Mouse (Mus musculus): ENCODE data around the gene Jmjd1c. TPM values are rescaled to one million over a fixed set of nuclear protein-coding genes. Genes with fewer than 3 reads are reported as not detected.

Gene Jmjd1c
- polyA plus RNA-seq, 1 experiment from 2014 or later, result 36.2 TPM

DNA sequence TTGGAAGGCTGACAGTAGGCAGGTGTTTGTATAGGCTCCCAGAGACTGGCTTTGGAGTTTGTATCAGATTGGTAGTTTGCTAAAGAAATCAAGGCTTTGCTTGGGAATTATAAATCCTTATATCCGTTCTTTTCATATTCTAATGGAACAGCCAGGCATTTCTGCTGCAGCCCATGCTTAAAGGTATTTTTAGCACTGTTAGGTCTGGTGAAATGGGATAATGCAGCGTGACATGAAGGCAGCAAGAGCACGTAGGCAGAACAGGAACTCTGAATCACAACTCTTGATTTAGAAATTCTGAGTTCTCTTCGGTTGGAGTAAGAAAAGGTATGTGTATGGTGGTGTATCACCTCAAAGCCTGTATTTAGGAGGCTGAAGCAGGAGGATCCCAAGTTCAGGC, 28.2 kb downstream of the Jmjd1c start:
- no peak overlapping the region for H3K9ac ChIP-seq
- H3K4me1 ChIP-seq (replicated peaks), result peaks cover 6% of the 10 kb centered on the region; the same call in 1 of the 2 replicates
- no peaks in the 10 kb centered on the region for H3K36me3 ChIP-seq
- no peak overlapping the region for H3K4me2 ChIP-seq (replicated peaks)
- H3K27me3 ChIP-seq (replicated peaks), result no peaks in the 10 kb centered on the region
- ATAC-seq, result no peak
- H3K4me3 ChIP-seq (replicated peaks), result no peak overlapping the region
- WGBS, result 83% methylated on average over 4 of the region's 4 CpGs
- H3K9me3 ChIP-seq, result no peaks in the 10 kb centered on the region
- no peak overlapping the region for H3K27ac ChIP-seq

- ATAC-seq, result peak; percentile 77
Observed at GRCm38 (mm10) chr10:67126061-67126858, 30.3 kb downstream of the Jmjd1c start.

DNA sequence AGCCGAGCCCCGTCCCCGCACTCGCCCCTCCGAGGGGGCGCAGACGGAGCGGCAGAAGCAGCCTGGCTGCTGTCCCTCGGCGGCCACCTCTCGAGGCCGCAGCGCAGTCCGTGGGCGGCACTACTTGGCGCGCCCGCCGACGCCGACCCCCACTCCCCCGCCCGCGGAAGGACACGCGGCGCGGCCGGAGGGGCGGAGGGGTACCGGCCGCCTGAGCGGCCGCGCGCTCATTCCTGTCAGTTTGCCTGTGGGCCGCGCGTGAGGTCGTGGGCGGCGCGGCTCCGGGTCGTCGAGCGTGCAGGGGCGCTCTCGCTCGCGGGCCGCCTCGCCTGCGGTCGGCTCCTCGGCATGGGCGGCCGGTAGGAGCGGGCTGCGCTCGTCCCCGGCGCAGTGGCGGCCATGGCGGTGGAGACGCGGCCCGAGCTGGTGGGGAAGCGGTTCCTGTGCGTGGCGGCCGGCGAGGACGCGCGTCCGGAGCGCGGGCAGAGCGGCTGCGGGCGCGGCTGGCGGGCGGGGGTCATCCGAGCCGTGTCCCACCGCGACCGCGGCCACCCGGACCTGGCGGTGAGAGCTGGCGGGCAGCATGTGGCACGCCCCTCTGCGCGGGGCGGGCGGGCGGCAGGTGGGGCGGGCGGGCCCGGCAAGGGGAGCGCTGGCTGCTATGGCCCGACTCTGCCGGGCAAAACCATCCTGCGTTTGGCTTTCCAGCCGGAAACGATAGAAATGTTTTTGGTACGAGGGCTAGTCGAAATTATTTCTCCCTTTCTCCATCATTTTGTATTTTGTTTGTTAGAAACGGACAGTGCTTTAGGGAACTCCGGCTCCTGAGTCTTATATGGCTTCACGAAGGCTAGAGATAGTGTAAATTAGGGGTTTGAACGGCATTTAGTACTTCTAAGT, 31.2 kb downstream of the Jmjd1c start:
- H3K27me3 ChIP-seq (replicated peaks), result no peaks in the 10 kb centered on the region
- WGBS, result under 1% methylated on average over 103 of the region's 115 CpGs
- ATAC-seq, result peak; percentile 88
- no peaks in the 10 kb centered on the region for H3K9me3 ChIP-seq
- H3K36me3 ChIP-seq, result no peaks in the 10 kb centered on the region
- peak overlapping the region; percentile 96 for H3K4me3 ChIP-seq (replicated peaks)
- H3K4me1 ChIP-seq (replicated peaks), result 0 out of 2 replicates have a peak, but pooled peaks cover 6% of the 10 kb centered on the region
- peak overlapping the region; percentile 81 for H3K9ac ChIP-seq
- peak overlapping the region; percentile 91 for H3K27ac ChIP-seq
- peak overlapping the region; percentile 90 for H3K4me2 ChIP-seq (replicated peaks)

More at GRCm38 (mm10) chr10:67126061-67126858, 30.3 kb downstream of the Jmjd1c start:
- H3K4me2 ChIP-seq (replicated peaks), result peak overlapping the region; percentile 90
- no peaks in the 10 kb centered on the region for H3K9me3 ChIP-seq
- H3K27ac ChIP-seq, result peak overlapping the region; percentile 91
- peak overlapping the region; percentile 81 for H3K9ac ChIP-seq
- H3K36me3 ChIP-seq, result no peaks in the 10 kb centered on the region
- 1% methylated on average over 46 of the region's 50 CpGs for WGBS
- H3K4me1 ChIP-seq (replicated peaks), result 0 out of 2 replicates have a peak, but pooled peaks cover 6% of the 10 kb centered on the region
- H3K4me3 ChIP-seq (replicated peaks), result peak overlapping the region; percentile 96
- H3K27me3 ChIP-seq (replicated peaks), result no peaks in the 10 kb centered on the region

DNA sequence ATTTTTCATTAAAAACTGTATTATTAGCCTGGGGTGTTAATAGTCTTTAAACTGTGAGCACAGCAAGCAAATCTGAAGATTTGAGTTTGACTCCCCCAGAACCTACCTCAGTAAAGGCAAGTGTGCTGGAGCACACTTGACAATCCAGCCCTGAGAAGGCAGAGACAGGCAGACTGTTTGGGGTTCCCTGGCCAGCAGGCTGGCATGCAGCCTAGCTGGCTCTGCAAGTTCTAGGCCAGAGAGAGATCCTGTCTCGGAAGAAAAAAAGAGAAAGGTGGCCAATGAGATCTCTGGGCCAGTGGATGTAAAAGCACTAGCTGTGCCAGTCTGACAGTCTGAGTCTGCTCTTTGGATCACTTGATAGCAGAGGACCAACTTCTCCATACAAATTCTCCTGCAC, 33.6 kb downstream of the Jmjd1c start:
- Histone ChIP-seq H3K36me3 (no peaks in the 10 kb centered on the region), H3K4me1 (replicated peaks) (0 out of 2 replicates have a peak, but pooled peaks cover 6% of the 10 kb centered on the region), H3K9ac (no peak overlapping the region), H3K4me3 (replicated peaks) (no peak overlapping the region), H3K27ac (no peak overlapping the region), H3K9me3 (no peaks in the 10 kb centered on the region), H3K27me3 (replicated peaks) (no peaks in the 10 kb centered on the region), H3K4me2 (replicated peaks) (no peak overlapping the region)
- ATAC-seq, result no peak
- 68% methylated on average over 1 of the region's 1 CpGs for WGBS

GRCm38 (mm10) chr10:67131709-67132108, 35.8 kb downstream of the Jmjd1c start:
- Histone ChIP-seq H3K4me1 (replicated peaks) (0 out of 2 replicates have a peak, but pooled peaks cover 6% of the 10 kb centered on the region), H3K9ac (no peak overlapping the region), H3K4me3 (replicated peaks) (no peak overlapping the region), H3K36me3 (no peaks in the 10 kb centered on the region), H3K27ac (no peak overlapping the region), H3K4me2 (replicated peaks) (no peak overlapping the region), H3K9me3 (no peaks in the 10 kb centered on the region), H3K27me3 (replicated peaks) (no peaks in the 10 kb centered on the region)
- no peak for ATAC-seq
- WGBS, result 77% methylated on average over 1 of the region's 1 CpGs

- ATAC-seq, result no peak
- Histone ChIP-seq H3K4me3 (replicated peaks) (no peak overlapping the region), H3K9me3 (no peaks in the 10 kb centered on the region), H3K9ac (no peak overlapping the region), H3K4me2 (replicated peaks) (no peak overlapping the region), H3K27me3 (replicated peaks) (no peaks in the 10 kb centered on the region), H3K4me1 (replicated peaks) (0 out of 2 replicates have a peak, but pooled peaks cover 3% of the 10 kb centered on the region), H3K27ac (no peak overlapping the region), H3K36me3 (no peaks in the 10 kb centered on the region)
- 92% methylated on average over 2 of the region's 2 CpGs for WGBS
Observed at GRCm38 (mm10) chr10:67134322-67134721, 38.4 kb downstream of the Jmjd1c start.

- no peaks in the 10 kb centered on the region for H3K9me3 ChIP-seq
- 90% methylated on average over 2 of the region's 2 CpGs for WGBS
- no peaks in the 10 kb centered on the region for H3K36me3 ChIP-seq
- H3K4me3 ChIP-seq (replicated peaks), result no peak overlapping the region
- H3K27ac ChIP-seq, result no peak overlapping the region
- no peak overlapping the region for H3K4me2 ChIP-seq (replicated peaks)
- H3K4me1 ChIP-seq (replicated peaks), result no peaks in the 10 kb centered on the region
- ATAC-seq, result no peak
- H3K27me3 ChIP-seq (replicated peaks), result no peaks in the 10 kb centered on the region
- H3K9ac ChIP-seq, result no peak overlapping the region
Observed at GRCm38 (mm10) chr10:67137437-67137836, 41.5 kb downstream of the Jmjd1c start.

- no peaks in the 10 kb centered on the region for H3K27me3 ChIP-seq (replicated peaks)
Observed at GRCm38 (mm10) chr10:67143661-67144060, 47.7 kb downstream of the Jmjd1c start.

GRCm38 (mm10) chr10:67144269-67144668, 48.3 kb downstream of the Jmjd1c start:
- H3K27me3 ChIP-seq (replicated peaks), result no peaks in the 10 kb centered on the region
- no peaks in the 10 kb centered on the region for H3K36me3 ChIP-seq
- no peak overlapping the region for H3K4me2 ChIP-seq (replicated peaks)
- ATAC-seq, result no peak
- H3K4me1 ChIP-seq (replicated peaks), result no peaks in the 10 kb centered on the region
- no peaks in the 10 kb centered on the region for H3K9me3 ChIP-seq
- H3K9ac ChIP-seq, result no peak overlapping the region
- no peak overlapping the region for H3K4me3 ChIP-seq (replicated peaks)
- WGBS, result 76% methylated on average over 2 of the region's 2 CpGs
- no peak overlapping the region for H3K27ac ChIP-seq

More at GRCm38 (mm10) chr10:67143661-67144060, 47.7 kb downstream of the Jmjd1c start:
- no peak overlapping the region for H3K9ac ChIP-seq
- no peak overlapping the region for H3K4me2 ChIP-seq (replicated peaks)
- no peaks in the 10 kb centered on the region for H3K36me3 ChIP-seq
- H3K9me3 ChIP-seq, result no peaks in the 10 kb centered on the region
- no peak overlapping the region for H3K4me3 ChIP-seq (replicated peaks)
- H3K4me1 ChIP-seq (replicated peaks), result no peaks in the 10 kb centered on the region
- no peak for ATAC-seq
- no peak overlapping the region for H3K27ac ChIP-seq

DNA sequence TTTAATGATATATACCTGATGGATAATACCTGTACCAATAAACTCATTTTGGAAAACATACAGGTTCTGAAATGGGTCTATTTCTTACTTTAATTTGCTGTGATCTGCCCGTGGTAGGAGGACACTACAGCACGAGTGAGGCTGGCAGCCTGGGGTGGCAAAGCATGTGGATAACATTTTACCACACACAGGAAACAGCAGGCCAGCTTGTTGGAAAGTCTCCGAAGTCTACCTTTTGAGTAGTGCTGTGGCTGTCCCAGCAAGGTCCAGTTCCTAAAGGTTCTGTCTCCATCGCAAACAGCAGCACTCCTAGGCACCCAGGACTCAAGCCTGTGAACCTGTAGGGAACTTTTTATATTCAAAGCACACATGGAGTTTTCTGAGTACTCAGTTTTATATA, 49.7 kb downstream of the Jmjd1c start:
- Histone ChIP-seq H3K9me3 (no peaks in the 10 kb centered on the region), H3K27ac (no peak overlapping the region), H3K9ac (no peak overlapping the region), H3K4me3 (replicated peaks) (no peak overlapping the region), H3K4me2 (replicated peaks) (no peak overlapping the region), H3K4me1 (replicated peaks) (no peaks in the 10 kb centered on the region), H3K27me3 (replicated peaks) (no peaks in the 10 kb centered on the region), H3K36me3 (no peaks in the 10 kb centered on the region)
- WGBS, result 86% methylated on average over 4 of the region's 4 CpGs
- no peak for ATAC-seq

- 95% methylated on average over 3 of the region's 3 CpGs for WGBS
- H3K27ac ChIP-seq, result no peak overlapping the region
- no peak overlapping the region for H3K4me3 ChIP-seq (replicated peaks)
- H3K27me3 ChIP-seq (replicated peaks), result no peaks in the 10 kb centered on the region
- no peak overlapping the region for H3K4me2 ChIP-seq (replicated peaks)
- H3K36me3 ChIP-seq, result no peaks in the 10 kb centered on the region
- ATAC-seq, result no peak
- no peaks in the 10 kb centered on the region for H3K9me3 ChIP-seq
- H3K4me1 ChIP-seq (replicated peaks), result no peaks in the 10 kb centered on the region
- H3K9ac ChIP-seq, result no peak overlapping the region
Observed at GRCm38 (mm10) chr10:67151766-67152165, 55.8 kb downstream of the Jmjd1c start.

DNA sequence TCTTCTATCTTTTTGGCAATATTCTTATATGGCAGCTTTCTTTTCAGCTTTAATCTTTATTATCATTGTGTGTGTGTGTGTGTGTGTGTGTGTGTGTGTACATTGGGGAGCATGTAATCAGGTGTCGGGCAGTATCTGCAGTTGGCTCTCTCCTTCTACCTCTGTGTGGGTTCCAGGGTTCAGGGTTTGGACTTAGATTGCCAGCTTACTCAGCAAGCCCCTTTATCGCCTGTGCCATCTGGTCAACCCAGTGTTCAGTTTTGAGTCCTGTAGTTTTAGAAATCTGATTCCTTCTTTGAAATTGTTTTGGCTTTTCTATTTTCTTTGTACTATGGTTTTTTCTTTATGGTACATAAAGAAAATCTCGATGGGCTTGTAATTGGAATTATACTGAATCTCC, 58.7 kb downstream of the Jmjd1c start:
- ATAC-seq, result no peak
- Histone ChIP-seq H3K36me3 (peaks cover under 1% of the 10 kb centered on the region; the same call in 1 of the 2 replicates), H3K27ac (no peak overlapping the region), H3K4me1 (replicated peaks) (no peaks in the 10 kb centered on the region), H3K4me3 (replicated peaks) (no peak overlapping the region), H3K4me2 (replicated peaks) (no peak overlapping the region), H3K9ac (no peak overlapping the region), H3K27me3 (replicated peaks) (no peaks in the 10 kb centered on the region), H3K9me3 (no peaks in the 10 kb centered on the region)
- 90% methylated on average over 3 of the region's 3 CpGs for WGBS
